Comparison of ENCODE assay signal across 12 mouse cellular contexts in genomic region chr11:116652330-116653098, GRCm38 (mm10). TPM values are rescaled to one million over a fixed set of nuclear protein-coding genes. Genes with fewer than 3 reads are reported as not detected.
DNase-seq lines count a peak whose midpoint lies in the region; ATAC-seq and TF ChIP-seq lines count a peak whose summit lies in the region.
"Had no signal": no experiment of that assay in that cellular context is flagged by ENCODE, and none has a peak within 500 bp of the region (broad histone marks: within the 10 kb centered on the region; RNA-seq: fewer than 3 reads in every experiment).

No protein-coding gene starts in this region.

- no peak for ATAC-seq in hindbrain, embryonic 14.5 days (ENCODE audit: low FRiP score)
- ATAC-seq in midbrain, postnatal 0 days (ENCODE audit: low FRiP score): no peak

- H3K9ac ChIP-seq in hindbrain, embryonic 14.5 days: peak overlapping the region; percentile 78
- H3K9ac ChIP-seq in midbrain, postnatal 0 days (replicated peaks; ENCODE audit: low read length, poor library complexity, severe bottlenecking): peak overlapping the region; percentile 86

- WGBS in hindbrain, embryonic 14.5 days: 59% methylated on average over 25 of the region's 25 CpGs
- 65% methylated on average over 25 of the region's 25 CpGs for WGBS in midbrain, postnatal 0 days

- H3K4me2 ChIP-seq in hindbrain, embryonic 14.5 days (replicated peaks): peak overlapping the region; percentile 98
- peak overlapping the region; percentile 79 for H3K4me2 ChIP-seq in midbrain, postnatal 0 days (ENCODE audit: low read depth, low read length, poor library complexity, severe bottlenecking)

- H3K4me3 ChIP-seq in hindbrain, embryonic 14.5 days (replicated peaks; ENCODE audit: low read length): peak overlapping the region; percentile 55
- peak overlapping the region; percentile 69 for H3K4me3 ChIP-seq in midbrain, postnatal 0 days (ENCODE audit: low read depth, low read length)

- peak; percentile 6 for DNase-seq in adrenal gland, postnatal 10 days
- DNase-seq in adrenal gland, adult 18-20 months (ENCODE audit: low spot score in 2 of 2): no peak
- DNase-seq in kidney, postnatal 10 days: peak; percentile 33
- no peak for DNase-seq in kidney, postnatal 36 days
- no peak for DNase-seq in hindbrain, embryonic 14.5 days (ENCODE audit: low spot score)
- no peak for DNase-seq in midbrain, postnatal 0 days (ENCODE audit: low spot score)
- DNase-seq in ovary, postnatal 14 days (ENCODE audit: low spot score): no peak
- DNase-seq in gastrocnemius, adult 8-10 months (ENCODE audit: low spot score in 2 of 2): no peak
- DNase-seq: left cerebral cortex, postnatal 4 days; thymus, adult 2 months had no signal

- 0 out of 2 replicates have a peak, but pooled peaks cover 10% of the 10 kb centered on the region for H3K27me3 ChIP-seq in hindbrain, embryonic 14.5 days (ENCODE audit: control insufficient read depth, insufficient read depth, low read length)
- no peaks in the 10 kb centered on the region for H3K27me3 ChIP-seq in midbrain, postnatal 0 days (ENCODE audit: insufficient read depth, low read length)

- H3K27ac ChIP-seq in hindbrain, embryonic 14.5 days: no peak overlapping the region
- no peak overlapping the region for H3K27ac ChIP-seq in midbrain, postnatal 0 days (ENCODE audit: low read depth, low read length)

- H3K4me1 ChIP-seq in hindbrain, embryonic 14.5 days (replicated peaks; ENCODE audit: control insufficient read depth, insufficient read depth, low read length): peaks cover 19% of the 10 kb centered on the region; the same call in 1 of the 2 replicates
- H3K4me1 ChIP-seq in midbrain, postnatal 0 days (ENCODE audit: insufficient read depth, low read length): peaks cover 8% of the 10 kb centered on the region; the same call in 1 of the 2 replicates

- no peak for TF ChIP-seq CTCF in midbrain, postnatal 0 days (IDR thresholded peaks at IDR 0.05)

- no peaks in the 10 kb centered on the region for H3K36me3 ChIP-seq in hindbrain, embryonic 14.5 days (replicated peaks; ENCODE audit: control insufficient read depth, insufficient read depth)
- peaks cover 10% of the 10 kb centered on the region for H3K36me3 ChIP-seq in midbrain, postnatal 0 days (ENCODE audit: insufficient read depth, low read length)

- no peaks in the 10 kb centered on the region for H3K9me3 ChIP-seq in hindbrain, embryonic 14.5 days (ENCODE audit: control insufficient read depth, low read length)
- H3K9me3 ChIP-seq in midbrain, postnatal 0 days (ENCODE audit: low read length): no peaks in the 10 kb centered on the region

RNA-seq across cellular contexts. Expression of gene Prcd, which starts 0.8 kb away (rescaled TPM):
- total RNA-seq in adrenal gland, postnatal 10 days (2021): 1 to 10 TPM; 4.1 to 6.0 TPM
- total RNA-seq in adrenal gland, adult 18-20 months (2021): 10 to 100 TPM; 12.5 to 13.2 TPM
- 2.8 and 3.5 TPM in 2 replicates for polyA plus RNA-seq in hindbrain, embryonic 14.5 days (2014; fragmentation: Nextera tagmentation; extraction: Ambion mirVana)
- total RNA-seq in midbrain, postnatal 0 days (2014; rRNA removed): 3.7 TPM in 1 of 2 replicates, not detected in the other
- polyA plus RNA-seq in midbrain, postnatal 0 days (2015; fragmentation: Nextera tagmentation; extraction: Ambion mirVana): 4.8 and 6.0 TPM in 2 replicates
- under 1 TPM in 2 of 4 experiments, not detected in 2; 0.29 to 0.51 TPM for total RNA-seq in gastrocnemius, adult 8-10 months (2022)
- total RNA-seq: granulocyte monocyte progenitor cell, adult 5-6 weeks; neutrophil, adult 5-6 weeks had no signal

RNA-seq across cellular contexts. Expression of gene Cygb, which starts 1.6 kb away (rescaled TPM):
- total RNA-seq in adrenal gland, postnatal 10 days (2021): 10 to 100 TPM; 40.8 to 44.7 TPM
- total RNA-seq in adrenal gland, adult 18-20 months (2021): 10 to 100 TPM; 26.0 to 42.7 TPM
- polyA plus RNA-seq in hindbrain, embryonic 14.5 days (2014; fragmentation: Nextera tagmentation; extraction: Ambion mirVana): 26.5 and 29.7 TPM in 2 replicates
- total RNA-seq in midbrain, postnatal 0 days (2014; rRNA removed): 38.7 and 44.2 TPM in 2 replicates
- 40.5 and 43.5 TPM in 2 replicates for polyA plus RNA-seq in midbrain, postnatal 0 days (2015; fragmentation: Nextera tagmentation; extraction: Ambion mirVana)
- total RNA-seq in gastrocnemius, adult 8-10 months (2022): 10 to 100 TPM in 2 of 4 experiments, 1 to 10 TPM in 2; 6.4 to 14.4 (median 10.1) TPM
- total RNA-seq: granulocyte monocyte progenitor cell, adult 5-6 weeks had no signal

RNA-seq across cellular contexts. Expression of gene Rhbdf2, which starts 25.7 kb away (rescaled TPM):
- total RNA-seq in adrenal gland, postnatal 10 days (2021): 10 to 100 TPM; 11.1 to 14.4 TPM
- total RNA-seq in adrenal gland, adult 18-20 months (2021): 10 to 100 TPM; 12.1 to 17.6 TPM
- polyA plus RNA-seq in hindbrain, embryonic 14.5 days (2014; fragmentation: Nextera tagmentation; extraction: Ambion mirVana): 1.1 and 1.2 TPM in 2 replicates
- total RNA-seq in midbrain, postnatal 0 days (2014; rRNA removed): 3.4 and 4.5 TPM in 2 replicates
- 1.0 TPM in 2 replicates for polyA plus RNA-seq in midbrain, postnatal 0 days (2015; fragmentation: Nextera tagmentation; extraction: Ambion mirVana)
- 10 to 100 TPM; 10.6 to 19.9 (median 11.2) TPM for total RNA-seq in gastrocnemius, adult 8-10 months (2022)

Comparison
In these comparisons a context has a peak if more than half of its experiments do, and no peak if none do; other contexts are left out.
1. DNase-seq: peak in adrenal gland, postnatal 10 days (single experiment) and kidney, postnatal 10 days (single experiment); none in adrenal gland, adult 18-20 months (0 of 2), kidney, postnatal 36 days (0 of 2), hindbrain, embryonic 14.5 days (single experiment), midbrain, postnatal 0 days (single experiment), ovary, postnatal 14 days (single experiment) and gastrocnemius, adult 8-10 months (0 of 2).